Mouse (Mus musculus) testis, adult 2 months (tissue): ENCODE data around the gene Tti1.

Experiments used
- CTCF ChIP-seq: fragments of 200-500 bp; IDR thresholded peaks from 2 replicates; pipeline ENCODE4 v1.5.1; 2012; ENCODE audit warnings: low read depth, mild to moderate bottlenecking, inconsistent platforms, low read length, moderate library complexity; ENCODE audit not compliant: control insufficient read depth, insufficient read depth, insufficient replicate concordance
- POLR2A ChIP-seq: fragments of 200-500 bp; IDR thresholded peaks from 2 replicates; pipeline ENCODE4 v1.6.1; 2012; ENCODE audit warnings: low read depth, mild to moderate bottlenecking, inconsistent platforms, low read length, moderate library complexity; ENCODE audit not compliant: control insufficient read depth

DNA sequence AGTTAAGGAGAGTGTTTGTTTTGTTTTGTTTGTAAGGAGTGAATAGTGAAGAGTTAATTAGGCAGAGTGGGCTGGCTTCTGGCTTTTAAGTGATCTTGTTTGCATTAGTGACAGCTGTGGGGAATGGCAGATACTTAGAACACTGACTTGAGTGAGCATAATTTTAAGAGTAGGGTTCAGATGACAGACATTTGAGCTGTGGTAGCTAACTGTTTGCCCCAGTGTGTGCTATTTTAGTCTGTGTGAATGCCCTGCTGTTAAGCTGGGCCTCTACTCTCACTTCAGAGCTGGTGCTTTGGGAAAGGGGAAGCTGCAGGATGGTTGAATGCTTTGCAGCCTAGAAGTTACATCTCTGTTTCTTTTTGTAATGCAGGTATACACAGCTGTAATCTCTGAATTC, 38.2 kb upstream of the Tti1 start:
- TF ChIP-seq POLR2A: no peak
- no peak for TF ChIP-seq CTCF
